Comparison of ENCODE assay signal across 17 mouse cellular contexts in the genomic region with DNA sequence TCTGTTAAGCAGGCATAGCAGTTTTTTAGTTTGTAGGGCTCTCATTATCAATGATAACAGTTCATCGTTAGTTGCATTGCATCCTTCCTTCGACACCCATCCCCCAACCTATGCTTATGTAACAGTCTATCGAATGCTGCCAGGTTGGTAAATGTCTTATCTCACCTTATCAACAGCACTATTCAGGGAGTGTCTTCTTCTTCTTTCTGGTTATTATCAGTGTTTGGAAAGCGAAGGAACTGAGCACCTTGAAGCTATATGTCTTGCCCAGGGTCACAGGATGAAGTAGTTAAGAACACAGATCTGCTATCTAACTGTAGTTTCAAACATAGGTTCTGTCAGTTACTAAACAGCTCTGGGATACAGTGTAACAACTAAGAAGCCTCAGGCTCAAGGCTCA. TPM values are rescaled to one million over a fixed set of nuclear protein-coding genes. Genes with fewer than 3 reads are reported as not detected.
"Had no signal": no experiment of that assay in that cellular context is flagged by ENCODE, and none has a peak within 500 bp of the region (broad histone marks: within the 10 kb centered on the region; RNA-seq: fewer than 3 reads in every experiment).

No protein-coding gene starts in this region.

- H3K36me3 ChIP-seq: limb, embryonic 12.5 days; limb, embryonic 15.5 days; liver, embryonic 12.5 days; liver, embryonic 15.5 days; midbrain, embryonic 12.5 days; midbrain, embryonic 15.5 days had no signal

- H3K4me3 ChIP-seq: limb, embryonic 12.5 days; limb, embryonic 15.5 days; liver, embryonic 12.5 days; liver, embryonic 15.5 days; midbrain, embryonic 12.5 days; midbrain, embryonic 15.5 days had no signal

- H3K9me3 ChIP-seq: limb, embryonic 12.5 days; limb, embryonic 15.5 days; liver, embryonic 12.5 days; liver, embryonic 15.5 days; midbrain, embryonic 12.5 days; midbrain, embryonic 15.5 days had no signal

- H3K4me1 ChIP-seq: liver, embryonic 15.5 days had no signal

- H3K27ac ChIP-seq: limb, embryonic 12.5 days; limb, embryonic 15.5 days; liver, embryonic 12.5 days; liver, embryonic 15.5 days; macrophage; midbrain, embryonic 12.5 days; midbrain, embryonic 15.5 days; stomach, postnatal 0 days had no signal

- DNase-seq: kidney, adult 11 months; kidney, postnatal 14 days; kidney, postnatal 4 days; left cerebral cortex, postnatal 4 days; lung, adult 2 months; right cerebral cortex, postnatal 4 days; thymus, adult 2 months; thymus, postnatal 14 days; thymus, postnatal 4 days had no signal

- H3K4me2 ChIP-seq: limb, embryonic 12.5 days; limb, embryonic 15.5 days; liver, embryonic 12.5 days; liver, embryonic 15.5 days; midbrain, embryonic 12.5 days; midbrain, embryonic 15.5 days had no signal

- ATAC-seq: liver, embryonic 12.5 days; midbrain, embryonic 15.5 days had no signal

- H3K9ac ChIP-seq: limb, embryonic 12.5 days; limb, embryonic 15.5 days; liver, embryonic 12.5 days; liver, embryonic 15.5 days; midbrain, embryonic 12.5 days; midbrain, embryonic 15.5 days had no signal

RNA-seq across cellular contexts. Expression of a gene that starts 49.0 kb away (rescaled TPM):
- polyA plus RNA-seq: macrophage; midbrain, embryonic 15.5 days had no signal
